Mouse (Mus musculus) cerebellum, adult 11-12 months (tissue): ENCODE results near the gene Rhox6.
"Not testable (repeated sequence)": the region's sequence is repeated elsewhere in the genome, so short reads cannot be mapped to it uniquely, and the experiment has no call there.

ENCODE experiments used
- DNase-seq: peaks from one replicate; pipeline ENCODE4 v3.0.0; 2022

Rhox6 gene

DNA sequence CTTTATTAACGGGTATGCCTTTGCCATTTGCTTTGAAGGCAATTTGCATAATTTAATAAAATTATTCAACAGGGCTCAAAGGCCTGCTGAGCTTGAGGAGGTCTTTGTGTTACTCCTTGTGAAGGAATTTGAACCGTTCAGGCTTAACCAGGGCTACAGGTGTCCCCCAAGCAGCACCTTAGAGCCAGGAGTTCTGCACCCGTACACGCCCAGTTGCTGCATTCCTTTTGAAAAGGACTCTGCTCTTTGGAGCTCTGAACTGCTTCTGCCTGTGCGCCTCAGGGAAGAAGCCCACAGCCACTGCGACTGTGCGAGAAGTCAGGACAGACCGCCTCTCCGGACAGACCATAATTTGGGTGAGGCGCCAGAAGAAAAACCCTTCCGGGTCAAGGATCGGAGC lies at the start of gene Rhox6:
Gene Rhox6, plus strand, starts transcription at position 301 of the 400 bp plus-strand sequence.
- DNase-seq: not testable (repeated sequence)

DNA sequence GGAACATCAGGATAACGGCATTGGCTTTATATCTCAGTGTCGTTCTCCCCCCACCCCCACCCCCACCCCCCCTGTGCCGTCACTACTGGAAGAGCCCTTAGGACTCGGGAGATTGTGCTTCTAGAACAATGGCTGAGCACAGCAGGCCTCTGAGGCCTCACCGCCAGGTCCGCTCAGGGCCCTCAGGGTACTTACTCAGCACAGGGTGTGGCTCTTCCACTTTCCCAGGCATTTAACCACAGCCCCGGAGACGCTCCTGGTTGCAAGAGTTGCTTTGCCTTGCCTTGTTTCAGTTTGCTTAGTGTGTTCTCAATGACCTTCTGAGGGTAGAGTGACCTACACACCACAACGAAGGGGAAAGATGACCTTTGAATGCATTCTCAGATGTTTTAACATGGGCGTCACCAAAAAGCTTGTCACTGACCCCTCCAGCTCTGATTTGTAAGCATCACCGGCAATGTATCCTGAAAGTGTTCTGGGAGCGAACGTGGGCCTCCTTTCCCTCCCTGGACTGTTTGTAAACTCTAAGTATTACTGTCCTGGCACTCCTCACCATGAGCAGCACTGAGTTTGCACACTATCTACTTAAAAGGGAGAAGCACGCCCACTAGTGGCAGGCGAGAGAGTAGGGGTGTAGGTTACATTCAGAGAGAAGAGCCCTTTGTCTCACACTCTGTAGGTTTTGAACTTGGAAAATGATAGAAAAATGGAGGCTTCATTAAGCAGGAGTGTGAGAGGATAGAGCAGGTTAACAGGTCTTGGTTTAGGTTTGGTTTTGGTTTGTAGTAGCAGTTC lies 19.2 kb upstream of the Rhox6 start:
- no peak for DNase-seq

DNA sequence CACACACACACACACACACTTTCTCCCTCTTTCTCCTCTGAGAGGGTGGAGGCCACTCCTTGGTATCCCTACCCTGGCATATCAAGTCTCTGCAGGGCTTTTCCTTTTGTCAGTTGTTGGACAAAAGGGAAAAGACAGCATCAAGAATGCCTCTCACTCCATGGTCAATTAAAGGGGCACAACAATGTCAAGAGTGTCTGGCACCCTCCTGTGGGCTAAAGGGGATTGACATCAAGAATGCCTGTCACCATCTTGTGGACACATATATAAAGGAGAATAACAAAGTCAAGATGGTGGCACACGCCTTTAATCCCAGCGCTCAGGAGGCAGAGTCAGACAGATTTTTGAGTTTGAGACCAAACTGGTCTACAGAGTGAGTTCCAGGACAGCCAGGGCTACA lies 17.3 kb upstream of the Rhox6 start:
- no peak for DNase-seq

DNA sequence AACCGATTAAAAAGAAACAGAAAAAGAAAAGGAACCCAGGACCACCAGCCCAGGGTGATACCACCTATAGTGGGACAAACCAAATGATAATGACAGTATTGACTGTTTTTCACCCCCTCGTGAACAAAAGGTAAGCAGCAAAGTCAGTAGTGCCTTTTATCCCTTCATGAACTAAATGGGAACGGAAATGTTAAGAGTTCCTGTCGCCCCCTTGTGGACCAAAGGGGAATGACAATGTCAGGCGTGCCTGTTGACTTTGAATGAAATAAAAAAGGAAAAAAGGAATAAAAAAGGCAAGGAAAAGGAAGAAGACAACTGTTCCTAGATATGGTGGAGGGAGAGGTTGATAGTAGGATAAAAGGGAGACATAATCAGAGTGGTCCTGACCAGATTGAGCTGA lies 15.5 kb upstream of the Rhox6 start:
- DNase-seq: no peak

DNA sequence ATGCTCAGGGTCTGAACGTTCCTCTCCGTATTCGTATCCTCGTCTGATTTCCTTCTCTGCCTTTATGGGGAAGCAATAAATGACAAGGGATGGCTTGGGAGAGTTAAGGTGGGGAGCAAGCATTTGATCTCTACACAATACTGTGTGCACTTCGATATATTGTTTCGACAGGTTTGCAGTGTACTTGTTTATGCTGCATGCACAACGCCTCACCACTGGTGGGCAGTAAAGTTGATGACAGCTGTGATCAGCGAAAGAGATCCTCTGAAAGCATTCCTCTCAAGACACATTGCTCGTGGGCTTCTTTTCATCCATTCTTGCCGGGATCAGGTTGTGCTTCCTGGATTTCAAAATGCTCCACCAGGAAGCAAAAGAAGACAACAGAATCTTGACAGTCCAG lies 11.0 kb upstream of the Rhox6 start:
- DNase-seq: no peak

DNA sequence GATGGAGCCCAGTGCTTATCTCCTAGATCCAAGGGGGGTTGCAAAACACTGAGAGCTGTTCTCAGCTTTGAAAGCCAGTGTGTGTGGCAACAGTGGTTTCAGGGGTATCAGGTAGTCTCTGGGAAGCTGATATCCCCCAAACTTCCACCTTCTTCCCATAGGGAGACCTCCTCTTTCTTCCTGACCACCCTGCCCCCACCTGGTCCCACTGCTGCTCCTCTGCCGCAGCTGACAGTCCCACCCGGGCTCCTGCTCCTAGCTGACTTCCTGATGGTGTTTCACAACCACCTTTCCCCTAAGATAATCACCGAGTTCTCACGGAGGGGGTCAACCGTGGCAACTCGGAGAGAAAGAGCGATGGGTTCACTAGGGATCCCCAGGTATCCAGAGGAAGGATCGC lies 4.7 kb downstream of the Rhox6 start, which contains the start of gene Rhox7a:
Gene Rhox7a, plus strand, starts transcription at position 301 of the 400 bp plus-strand sequence.
- not testable (repeated sequence) for DNase-seq

DNA sequence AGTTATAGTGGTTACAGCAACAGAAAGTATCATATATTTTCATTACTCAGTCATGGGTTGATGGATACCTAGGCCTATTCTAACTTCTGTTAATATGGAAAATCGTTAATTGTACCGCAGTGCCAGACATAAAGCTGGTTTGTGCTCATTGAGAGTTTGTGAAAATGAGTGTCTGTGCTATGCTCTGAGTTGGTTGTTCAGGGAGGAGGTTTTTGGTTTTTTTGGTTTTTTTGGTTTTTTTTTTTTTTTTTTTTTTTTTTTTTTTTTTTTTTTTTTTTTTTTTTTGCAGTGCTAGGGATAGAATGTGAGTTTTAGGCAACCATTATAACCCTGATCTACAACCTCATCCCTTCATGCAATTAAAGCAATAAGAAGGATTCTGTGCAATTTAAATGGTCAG lies 44.9 kb downstream of the Rhox6 start:
- no peak for DNase-seq

DNA sequence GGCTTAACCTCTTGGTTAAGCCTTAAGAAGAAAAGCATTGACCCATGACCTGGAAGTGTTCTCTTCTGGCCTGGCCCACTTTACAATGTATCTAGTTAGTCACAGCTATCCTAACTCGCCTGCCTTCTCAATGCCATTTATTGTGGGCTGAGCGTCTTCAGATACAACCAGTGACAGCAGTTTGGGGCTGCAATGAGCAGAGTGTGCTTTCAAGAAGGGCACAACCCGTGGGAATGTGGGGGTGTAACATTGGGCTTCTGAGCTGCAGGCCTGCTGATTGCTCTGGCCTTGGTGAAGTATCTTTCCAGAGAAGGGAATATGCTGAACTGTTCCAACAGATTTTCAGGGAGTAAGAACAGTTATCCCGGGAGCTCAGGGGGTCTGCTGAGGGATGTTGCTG lies 52.1 kb downstream of the Rhox6 start, which contains the start of gene Rhox8:
Gene Rhox8, minus strand, starts transcription at position 101 of the 400 bp plus-strand sequence.
- no peak for DNase-seq
